Mouse (Mus musculus): ENCODE results near the gene Meis2.

Meis2 gene

DNA sequence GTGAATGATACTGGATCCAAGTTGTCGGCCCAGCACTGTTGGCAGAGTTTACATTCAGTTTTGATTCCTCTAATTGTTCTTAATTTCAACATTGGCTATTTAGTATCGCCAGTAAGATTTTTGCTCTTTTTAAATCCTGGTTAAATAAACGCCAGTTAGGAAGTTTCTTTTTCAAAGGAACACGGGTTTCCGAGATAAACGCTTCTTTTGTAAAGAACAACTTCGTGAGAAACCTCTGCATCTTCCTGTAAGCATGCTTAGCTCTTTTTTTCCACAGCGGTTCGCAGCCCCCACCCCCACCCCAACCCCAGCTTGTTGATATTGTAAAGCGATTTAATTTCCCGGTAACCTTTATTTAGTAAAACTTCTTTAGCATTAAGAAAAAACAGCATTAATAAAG, 2.8 kb upstream of the Meis2 start:
- DNase-seq (ENCODE audit: low read depth, low spot score), result no peak

DNA sequence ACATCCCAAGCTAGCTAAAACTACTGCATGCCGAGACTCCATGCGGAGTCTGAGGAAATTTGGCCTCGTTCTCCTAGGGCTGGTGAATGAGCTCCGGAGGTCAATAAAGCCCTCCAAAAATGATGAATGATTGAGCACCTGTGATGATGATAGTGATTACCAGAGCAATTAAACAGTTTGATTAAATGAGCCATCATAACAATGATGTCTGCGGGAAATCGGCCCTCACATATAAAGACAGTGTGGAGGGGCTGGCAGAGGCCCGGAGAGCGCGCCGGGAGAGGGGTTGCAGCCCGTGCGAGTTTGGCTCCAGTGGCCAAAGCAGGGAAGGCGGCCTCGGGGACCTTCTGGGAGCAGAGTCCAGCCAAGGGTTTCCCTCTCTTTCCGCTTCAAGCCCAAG, 2.1 kb upstream of the Meis2 start:
- no peak for DNase-seq (ENCODE audit: low read depth, low spot score)

DNA sequence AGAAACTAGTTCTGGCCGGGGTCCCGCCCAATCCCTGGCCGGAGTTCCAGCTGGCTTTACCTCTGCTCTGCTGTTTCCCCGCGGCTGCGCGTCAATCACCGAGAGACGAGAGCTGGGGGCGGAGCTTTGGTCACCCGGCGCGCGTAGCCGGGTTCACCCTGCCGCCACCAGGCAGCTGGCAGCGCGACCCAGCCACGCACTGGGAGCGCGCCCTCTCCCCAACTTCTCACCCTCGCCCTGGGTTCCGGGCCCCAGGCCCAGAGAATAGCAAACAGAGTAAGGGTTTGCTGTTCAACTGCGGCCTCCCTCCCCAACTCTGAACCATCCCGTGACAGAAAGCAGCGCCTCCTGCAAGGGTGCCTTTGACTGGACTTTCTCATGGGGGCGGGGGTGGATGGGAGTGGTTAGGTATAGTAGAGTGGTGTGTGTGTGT, 1.4 kb upstream of the Meis2 start:
- DNase-seq (ENCODE audit: low read depth, low spot score), result peak; percentile 82

DNA sequence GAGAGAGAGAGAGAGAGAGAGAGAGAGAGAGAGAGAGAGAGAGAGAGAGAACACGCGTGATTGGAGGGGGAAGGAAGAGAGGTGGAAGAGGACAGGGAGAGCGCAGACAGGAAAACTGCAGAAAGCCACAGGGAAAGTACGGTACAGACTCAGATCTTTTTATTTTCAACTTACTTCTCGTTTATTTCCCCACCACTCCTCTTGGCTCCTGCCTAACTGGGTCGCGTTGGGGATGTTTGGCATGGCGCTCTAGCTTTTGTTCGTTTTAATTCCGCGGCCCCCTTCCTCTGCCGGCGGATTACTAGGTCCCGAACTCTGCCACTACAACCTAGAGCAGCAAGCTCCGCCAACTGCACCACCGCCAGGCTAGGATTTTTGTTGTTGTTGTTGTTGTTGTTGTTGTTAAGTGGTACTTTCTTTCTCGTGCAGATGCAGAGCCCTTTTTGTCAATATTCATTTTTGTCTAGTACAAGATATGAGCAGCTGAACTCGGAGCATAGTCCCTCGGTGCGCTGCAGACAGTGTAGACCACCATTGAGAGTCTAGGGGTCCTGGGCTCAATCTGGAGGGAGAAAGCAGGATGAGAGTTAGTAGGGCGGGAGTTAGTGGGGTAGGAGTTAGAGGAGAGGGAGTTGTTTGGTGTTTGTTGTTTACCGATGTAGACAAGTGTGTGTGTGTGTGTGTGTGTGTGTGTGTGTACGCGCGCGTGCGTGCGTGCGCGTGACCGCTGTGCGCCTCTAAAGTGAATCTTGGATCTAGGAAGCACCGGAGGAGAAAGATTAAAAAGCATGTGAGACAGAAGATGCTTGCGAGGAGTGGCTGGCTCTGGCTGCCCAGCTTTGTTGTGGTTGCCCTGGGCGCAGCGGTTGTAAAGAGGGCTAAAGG, 660 bp upstream of the Meis2 start:
- DNase-seq (ENCODE audit: low read depth, low spot score), result no peak

DNA sequence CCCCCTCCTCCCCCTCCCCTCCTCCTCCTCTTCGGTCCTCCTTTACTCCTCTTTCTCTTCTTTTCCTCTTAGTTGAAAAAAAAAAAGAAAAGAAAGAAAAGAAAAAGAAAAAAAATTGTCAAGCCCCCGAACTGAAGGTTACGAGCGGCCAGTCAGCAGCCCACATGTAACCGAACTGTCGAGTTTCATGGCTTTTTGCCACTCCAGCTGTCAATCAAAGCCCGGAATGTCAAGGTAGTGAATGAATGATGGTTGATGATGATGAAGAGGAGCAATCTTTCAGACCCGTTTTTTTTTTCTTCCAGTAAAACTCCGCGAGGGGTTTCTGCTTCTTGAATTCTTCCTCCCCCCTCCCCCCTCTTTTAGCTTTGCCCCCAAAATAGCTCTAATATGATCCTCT, 582 bp downstream of the Meis2 start:
- peak; percentile 54 for DNase-seq (ENCODE audit: low read depth, low spot score)

DNA sequence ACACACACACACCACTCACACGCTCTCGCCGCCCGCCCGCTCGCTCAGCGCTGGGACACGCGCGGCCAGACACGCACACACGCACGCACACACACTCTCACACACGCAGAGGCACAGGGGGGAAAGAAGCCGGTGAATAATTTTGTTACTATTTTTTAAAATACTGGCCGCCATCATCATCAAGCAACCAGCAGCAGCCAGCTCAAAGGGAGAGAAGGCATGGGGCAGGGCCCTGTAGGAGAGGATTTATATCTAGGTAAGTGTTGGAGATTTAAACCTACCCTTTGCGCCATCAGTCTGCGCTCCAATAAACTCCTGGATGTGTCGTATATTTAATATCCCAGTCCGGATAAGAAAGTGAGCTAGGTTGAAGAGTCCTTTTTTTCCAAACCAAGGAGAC, 1.1 kb downstream of the Meis2 start:
- no peak for DNase-seq (ENCODE audit: low read depth, low spot score)

DNA sequence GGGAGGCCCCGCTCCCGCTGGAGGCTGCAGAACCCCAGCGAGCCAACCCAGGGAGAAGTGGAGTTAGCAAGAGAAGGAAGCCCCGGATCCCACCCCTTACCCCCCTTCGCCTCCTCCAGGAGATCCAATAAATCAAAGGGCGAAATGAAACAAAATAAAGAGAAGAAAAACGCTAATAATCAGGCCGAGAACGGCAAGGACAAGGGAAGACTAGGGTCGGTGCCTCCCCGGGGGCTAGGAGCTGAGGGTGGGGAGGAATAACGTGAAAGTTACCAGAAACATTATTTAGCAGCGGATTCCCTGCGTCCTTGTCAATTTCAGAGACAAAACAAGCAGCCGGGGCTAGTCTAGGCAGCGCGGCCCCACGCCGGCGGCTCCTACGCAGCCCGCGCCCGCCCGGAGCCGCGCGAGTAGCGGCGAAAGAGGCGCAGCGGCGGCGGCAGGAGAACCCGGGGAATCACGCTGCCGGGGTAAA, 1.8 kb downstream of the Meis2 start:
- DNase-seq (ENCODE audit: low read depth, low spot score), result peak; percentile 48

DNA sequence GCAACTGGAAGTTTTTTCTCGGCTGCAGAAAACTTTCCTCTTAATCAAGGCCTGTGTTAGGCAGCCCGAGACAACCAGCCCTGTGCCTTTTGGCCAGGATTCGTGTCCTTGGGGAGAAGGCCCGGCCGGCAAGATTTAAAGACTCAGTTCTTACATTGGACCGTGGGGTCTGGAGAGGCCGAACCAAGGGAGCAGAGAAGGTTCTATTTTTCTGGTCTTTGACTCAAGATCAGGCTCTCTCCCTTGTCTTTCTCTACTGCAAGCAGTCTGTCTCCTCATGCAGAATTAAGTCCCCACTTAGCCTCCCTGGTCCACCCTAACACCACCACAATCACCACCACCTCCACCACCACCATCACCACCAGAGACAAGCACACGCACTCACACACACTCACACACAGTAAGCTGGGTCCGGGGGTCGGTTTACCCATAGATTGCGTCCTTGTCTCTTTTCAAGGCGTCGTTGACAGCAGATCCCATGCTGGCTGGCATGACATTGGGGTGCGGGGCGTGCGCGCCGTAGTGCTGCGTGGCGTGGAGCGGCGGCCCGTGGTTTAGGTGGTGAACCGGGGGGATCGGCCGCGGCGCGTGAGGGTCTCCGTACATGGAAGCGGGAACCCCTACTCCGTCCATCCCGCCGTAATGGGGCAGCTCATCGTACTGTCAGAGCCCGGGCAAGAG, 2.7 kb downstream of the Meis2 start:
- DNase-seq (ENCODE audit: low read depth, low spot score), result no peak

DNA sequence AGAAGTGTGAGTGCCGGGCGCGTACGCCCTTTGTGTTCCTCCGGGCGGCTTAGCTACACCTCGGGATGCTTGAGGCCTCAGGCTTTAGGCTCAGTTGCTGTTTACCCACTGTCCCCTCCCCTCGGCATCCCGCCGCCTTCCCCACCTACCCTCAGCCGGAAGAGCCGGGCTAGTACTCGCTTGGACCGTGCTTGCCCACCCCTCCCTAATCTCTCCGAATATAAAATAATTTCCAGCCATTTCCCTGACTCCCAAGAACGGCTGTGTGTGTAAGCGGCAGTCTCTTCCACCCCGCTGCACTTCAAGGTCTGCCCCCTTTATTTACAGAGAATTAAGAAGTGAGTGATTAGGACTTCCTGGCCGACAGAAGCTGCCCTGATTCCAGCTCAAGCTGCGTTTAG, 3.4 kb downstream of the Meis2 start:
- DNase-seq (ENCODE audit: low read depth, low spot score), result no peak

DNA sequence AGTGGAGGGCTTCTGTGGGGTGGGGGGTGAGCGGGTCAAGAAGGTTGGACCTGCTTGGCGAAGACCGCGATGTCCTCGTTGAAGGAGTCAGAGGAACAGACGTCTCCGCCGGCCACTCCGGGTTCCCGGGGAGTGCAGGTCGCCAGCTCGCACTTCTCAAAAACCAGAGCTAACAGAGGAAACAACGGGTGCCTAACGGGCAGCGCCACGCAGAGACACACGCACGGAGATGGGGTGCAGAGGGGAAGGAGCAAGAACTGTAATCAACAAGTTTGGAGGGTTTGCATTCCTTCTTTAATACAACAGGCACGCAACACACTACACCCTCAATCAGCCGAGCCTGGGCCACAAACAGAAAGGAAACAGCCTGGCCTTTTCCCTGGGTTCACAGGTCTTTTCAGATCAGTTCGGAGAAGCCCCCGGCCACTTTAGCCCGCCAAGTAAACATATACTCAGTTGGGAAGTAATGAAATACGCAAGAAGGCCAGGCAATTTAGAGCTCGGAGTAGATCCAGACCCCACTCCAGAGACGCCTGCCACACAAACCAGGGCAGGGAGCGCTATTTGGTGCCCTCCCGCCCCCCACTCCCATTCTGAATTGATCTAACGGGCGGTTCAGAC, 4.1 kb downstream of the Meis2 start:
- DNase-seq (ENCODE audit: low read depth, low spot score), result no peak

DNA sequence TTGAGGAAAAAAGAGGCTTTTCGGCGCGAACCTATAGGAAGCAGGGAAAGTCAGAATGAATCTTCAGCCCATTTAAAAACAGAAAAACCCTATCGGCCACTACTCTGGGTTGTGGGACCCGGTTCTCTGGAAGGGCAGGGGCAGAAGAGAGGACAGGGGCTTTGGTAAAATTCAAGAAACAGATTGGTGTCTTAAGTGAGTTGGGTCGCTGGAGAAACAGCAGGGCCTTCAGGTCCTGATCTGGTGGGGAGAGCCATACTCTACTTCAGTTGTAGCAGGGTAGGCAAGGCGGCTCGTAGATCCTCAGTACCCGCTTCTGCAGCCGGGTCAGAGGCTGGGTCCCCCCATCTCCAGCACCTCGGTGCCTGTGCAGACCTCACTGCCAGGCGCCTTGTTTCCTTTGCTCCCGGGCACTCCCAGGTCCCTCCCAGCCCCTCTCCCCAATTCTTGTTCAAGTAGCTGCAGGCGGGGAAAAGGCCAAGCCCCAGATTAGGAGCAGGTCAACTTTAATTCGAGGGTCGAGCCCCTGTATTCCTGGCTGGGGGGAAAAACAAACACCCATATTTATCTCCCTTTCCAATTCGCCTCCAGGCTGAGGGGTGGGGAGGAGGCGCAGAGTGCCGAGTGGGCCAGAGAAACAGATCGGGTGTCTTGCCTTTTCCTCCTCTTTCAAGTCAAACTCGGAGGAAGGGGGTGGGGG, 4.8 kb downstream of the Meis2 start:
- no peak for DNase-seq (ENCODE audit: low read depth, low spot score)

DNA sequence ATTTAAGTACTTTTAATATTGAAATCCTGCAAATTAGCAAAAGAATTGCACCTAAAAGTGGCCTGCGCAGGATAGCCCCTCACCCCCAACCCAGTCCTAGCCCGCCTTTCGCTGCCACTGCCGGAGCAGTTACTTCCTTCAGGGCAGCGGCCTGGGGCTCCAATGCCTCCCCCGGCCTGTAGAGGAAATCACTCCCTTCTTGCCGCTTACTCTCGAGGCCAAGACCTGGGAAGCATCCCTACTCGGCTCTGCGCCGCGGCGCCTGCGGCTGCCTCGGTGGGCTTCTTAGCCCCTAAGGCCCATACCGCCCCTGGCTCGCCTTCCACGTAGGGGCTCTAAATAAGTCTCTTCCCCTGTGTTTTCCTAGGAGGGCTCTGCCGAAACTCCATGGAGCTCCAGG, 5.4 kb downstream of the Meis2 start:
- DNase-seq (ENCODE audit: low read depth, low spot score), result no peak

DNA sequence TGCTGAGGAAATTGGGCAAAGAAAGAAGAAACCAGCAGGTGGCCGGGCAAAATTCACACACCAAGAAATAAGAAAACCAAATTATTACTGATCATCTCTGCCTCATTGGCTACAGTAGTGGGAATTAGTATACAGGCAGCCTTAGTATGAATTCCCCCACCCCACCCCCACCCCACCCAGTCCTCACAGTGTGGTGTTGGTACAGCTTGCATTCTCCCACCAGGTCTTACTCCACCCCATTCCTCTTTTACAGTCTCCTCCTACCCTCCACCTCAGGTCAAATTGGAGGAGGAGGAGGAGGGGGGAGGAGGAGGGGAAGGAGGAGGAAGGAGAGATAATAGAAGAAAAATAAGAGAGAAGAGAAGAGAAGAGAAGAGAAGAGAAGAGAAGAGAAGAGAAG, 6.0 kb downstream of the Meis2 start:
- DNase-seq (ENCODE audit: low read depth, low spot score), result no peak

DNA sequence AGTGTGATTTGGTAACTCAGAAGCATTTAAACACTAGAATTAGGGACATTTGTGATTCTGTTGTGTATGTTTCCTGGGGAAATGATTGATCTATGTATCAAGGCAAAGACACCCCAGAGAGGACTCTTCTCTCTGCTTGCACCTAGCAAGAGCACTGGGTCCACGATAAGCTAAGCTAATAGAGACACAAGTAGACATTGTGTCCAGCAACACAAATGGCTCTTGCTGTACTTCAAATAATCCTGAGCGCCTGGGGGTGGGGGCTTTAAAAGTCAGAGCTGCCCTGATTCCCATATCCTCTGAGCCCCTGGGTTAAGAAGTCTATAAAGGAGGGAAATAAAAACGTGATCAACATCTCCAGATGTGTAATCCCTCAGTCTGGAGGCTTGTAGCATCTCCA, 6.6 kb downstream of the Meis2 start:
- no peak for DNase-seq (ENCODE audit: low read depth, low spot score)

DNA sequence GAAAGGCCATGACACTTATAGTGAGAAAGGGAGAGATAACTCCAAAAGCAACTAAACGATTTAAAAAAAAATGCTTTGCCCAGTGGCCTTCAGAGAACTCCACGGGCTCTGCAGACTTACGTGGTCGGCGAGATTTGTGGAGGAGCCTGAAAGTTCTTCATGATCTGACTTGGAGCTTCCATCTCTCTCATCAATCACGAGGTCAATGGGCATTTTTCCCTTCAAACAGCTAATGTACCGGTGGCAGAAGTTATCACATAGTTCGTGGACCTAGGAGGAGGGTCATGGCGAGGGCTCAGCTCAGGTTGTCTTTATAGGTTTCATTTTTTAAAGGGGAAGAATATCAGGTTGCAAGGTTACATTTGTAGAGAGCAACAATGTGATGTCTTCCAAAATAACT, 7.1 kb downstream of the Meis2 start:
- no peak for DNase-seq (ENCODE audit: low read depth, low spot score)

DNA sequence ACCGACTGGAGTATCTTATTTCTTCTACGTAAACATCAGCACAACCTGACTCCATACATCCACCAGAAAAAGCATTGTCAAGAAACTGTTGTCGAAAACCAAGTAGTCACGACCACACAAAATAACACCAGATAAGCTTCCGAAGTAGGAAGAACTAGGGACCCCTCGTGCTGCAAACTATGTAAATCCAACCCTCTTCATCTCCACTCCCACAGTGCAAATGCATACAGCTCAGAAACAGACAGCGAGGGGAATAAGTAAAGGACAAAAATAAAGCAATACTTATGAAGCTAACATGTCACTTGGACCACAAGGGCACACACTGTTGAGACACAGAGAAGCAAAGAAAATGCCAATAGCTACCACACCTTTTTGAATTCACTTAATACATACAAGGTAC, 8.8 kb downstream of the Meis2 start:
- no peak for DNase-seq (ENCODE audit: low read depth, low spot score)

DNA sequence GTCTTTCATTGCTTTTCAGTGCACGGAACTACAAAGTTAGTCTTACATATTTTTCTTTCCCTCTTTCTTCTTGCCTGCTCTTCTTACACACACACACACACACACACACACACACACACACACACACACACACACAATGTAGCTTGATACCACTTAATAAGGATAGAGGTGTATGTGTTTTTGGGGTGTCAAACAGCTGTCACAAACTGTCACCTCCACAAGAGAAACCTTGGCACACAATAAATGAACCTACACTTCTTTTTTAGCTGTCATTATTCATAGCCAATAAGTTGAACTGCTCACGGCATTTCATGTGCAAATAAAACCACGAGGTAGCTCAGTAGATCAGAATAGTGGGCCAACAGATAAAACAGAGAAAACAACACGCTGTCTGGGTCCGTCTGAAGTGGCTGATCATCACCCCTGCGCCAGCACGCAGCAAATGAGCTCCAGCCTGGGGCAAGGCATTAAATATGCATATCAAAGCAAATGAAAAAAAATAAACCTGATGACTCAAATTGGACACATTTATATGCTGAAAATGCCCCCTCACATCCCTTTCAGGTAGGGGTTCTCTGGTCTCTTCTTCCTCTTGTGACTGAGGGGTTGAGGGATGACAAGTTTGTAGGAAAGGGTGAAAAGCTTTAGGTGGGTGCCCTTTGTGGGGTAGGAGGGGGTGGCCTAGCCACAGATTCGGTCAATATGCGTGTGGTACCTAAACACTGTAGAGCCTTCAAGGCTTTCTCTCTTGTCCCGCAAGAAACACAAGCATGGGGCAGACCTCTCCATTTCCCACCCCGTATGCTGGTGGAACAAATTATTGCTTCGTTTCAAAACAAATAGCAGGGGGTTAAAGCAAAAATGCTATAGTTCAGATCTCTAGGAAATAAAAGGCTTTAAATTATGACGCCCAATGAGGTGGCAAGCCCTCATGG, 9.7 kb downstream of the Meis2 start:
- DNase-seq (ENCODE audit: low read depth, low spot score), result no peak

DNA sequence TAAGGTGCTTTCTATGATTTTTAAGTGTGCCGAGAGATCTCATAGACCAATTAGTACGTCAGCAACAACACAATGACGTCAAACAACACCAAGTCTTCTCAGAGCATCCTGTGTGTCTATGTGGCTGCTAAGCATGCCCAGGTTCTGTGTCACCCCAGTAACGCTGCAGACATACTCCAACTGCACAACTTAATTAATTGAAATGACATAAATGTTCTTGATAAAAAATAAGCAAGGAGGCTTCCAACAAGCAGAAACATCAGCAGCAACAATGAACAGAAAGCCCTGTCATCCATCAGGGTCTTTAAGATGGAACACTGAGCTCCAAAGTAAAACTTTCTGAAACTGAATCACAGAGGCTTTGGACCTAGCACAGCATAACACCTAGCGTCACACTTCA, 11.7 kb downstream of the Meis2 start:
- no peak for DNase-seq (ENCODE audit: low read depth, low spot score)

DNA sequence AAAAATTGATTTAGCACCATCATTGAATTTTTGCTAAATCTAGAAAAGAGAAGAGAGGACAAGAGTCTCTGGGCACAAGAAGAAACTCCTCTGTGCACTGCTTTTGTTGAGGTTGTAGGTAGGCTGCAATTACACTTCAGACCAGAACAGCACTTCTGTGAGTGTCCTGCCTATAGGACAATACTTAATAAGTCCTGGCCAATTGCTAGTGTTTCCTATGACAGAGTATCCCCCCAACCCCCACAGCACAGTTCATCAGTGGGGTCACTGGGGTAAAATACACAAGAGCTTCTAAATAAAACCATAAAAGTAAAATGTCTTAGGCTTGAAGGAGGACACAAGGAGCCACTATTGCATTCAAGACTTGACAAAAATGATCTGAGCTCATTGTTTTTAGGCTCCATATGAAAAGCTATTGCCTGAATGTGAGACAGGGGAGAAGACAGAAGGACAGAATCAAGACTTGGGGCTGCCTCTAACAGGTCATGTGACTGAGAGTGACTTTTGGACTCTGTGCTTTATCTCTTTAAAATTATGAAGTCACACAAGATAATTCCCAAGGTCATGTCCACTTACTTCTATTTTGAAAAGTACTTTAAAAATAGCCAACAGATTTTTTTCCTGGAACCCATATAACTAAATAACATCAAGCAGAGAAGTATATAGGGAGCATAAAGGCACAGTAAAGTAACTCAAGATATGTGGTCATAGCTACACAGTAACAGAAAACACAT, 12.8 kb downstream of the Meis2 start:
- no peak for DNase-seq (ENCODE audit: low read depth, low spot score)

DNA sequence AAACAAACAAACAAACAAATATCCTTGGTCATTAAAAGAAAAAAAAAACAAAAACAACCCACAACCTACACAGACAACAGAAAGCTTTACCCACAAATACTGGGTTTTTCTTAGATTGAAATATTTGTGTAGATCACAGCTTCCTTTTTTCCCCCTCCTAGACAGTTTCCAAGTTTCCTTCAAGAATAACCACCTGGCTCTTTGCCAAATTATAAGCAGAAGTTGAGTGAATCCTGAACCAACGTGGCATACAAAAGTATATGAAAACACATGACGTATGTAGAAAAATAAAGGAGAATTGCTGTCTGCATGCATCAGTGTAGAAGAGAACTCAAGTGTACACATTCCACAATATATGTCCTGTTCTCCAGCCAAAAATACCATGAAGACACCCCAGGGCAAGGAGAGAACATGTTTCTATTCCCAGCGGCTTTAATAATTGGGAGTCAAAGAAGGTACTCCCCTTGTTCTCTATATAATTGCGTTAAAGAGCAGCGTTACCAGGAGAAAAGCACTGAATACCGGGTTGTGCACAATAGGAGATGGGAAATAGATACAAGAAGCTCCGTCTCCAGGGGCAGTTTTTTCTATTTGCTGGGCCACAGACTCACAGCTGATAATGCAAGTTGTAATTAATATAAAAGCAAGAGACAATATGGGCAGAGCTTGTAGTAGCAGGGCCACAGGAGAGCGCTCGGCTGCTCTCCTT, 13.6 kb downstream of the Meis2 start:
- no peak for DNase-seq (ENCODE audit: low read depth, low spot score)
